Mouse (Mus musculus) testis, adult 2 months (tissue): ENCODE measurements around the gene Btbd16. TPM values are rescaled to one million over a fixed set of nuclear protein-coding genes. Genes with fewer than 3 reads are reported as not detected.

ENCODE experiments used
- H3K27ac ChIP-seq: fragments of 200-500 bp; 2 replicates; pipeline ENCODE4 v1.5.1; 2012; ENCODE audit warnings: low read depth, low read length; ENCODE audit not compliant: control insufficient read depth, insufficient read depth
- H3K27me3 ChIP-seq: fragments of 200-500 bp; 2 replicates; pipeline ENCODE4 v1.6.1; 2012; ENCODE audit warnings: mild to moderate bottlenecking, low read length, moderate library complexity; ENCODE audit not compliant: control insufficient read depth, insufficient read depth
- H3K36me3 ChIP-seq: fragments of 200-500 bp; 2 replicates; pipeline ENCODE4 v1.6.1; 2012; ENCODE audit warnings: mild to moderate bottlenecking, low read length; ENCODE audit not compliant: control insufficient read depth, insufficient read depth
- H3K4me1 ChIP-seq: fragments of 200-500 bp; 2 replicates; pipeline ENCODE4 v1.6.1; 2012; ENCODE audit warnings: low read length; ENCODE audit not compliant: control insufficient read depth, insufficient read depth
- H3K4me3 ChIP-seq: fragments of 200-500 bp; 2 replicates; pipeline ENCODE4 v1.5.1; 2012; ENCODE audit warnings: low read depth, mild to moderate bottlenecking, low read length, moderate library complexity, mixed read lengths; ENCODE audit not compliant: control insufficient read depth
- CTCF ChIP-seq: fragments of 200-500 bp; IDR thresholded peaks from 2 replicates; pipeline ENCODE4 v1.5.1; 2012; ENCODE audit warnings: low read depth, mild to moderate bottlenecking, inconsistent platforms, low read length, moderate library complexity; ENCODE audit not compliant: control insufficient read depth, insufficient read depth, insufficient replicate concordance
- POLR2A ChIP-seq: fragments of 200-500 bp; IDR thresholded peaks from 2 replicates; pipeline ENCODE4 v1.6.1; 2012; ENCODE audit warnings: low read depth, mild to moderate bottlenecking, inconsistent platforms, low read length, moderate library complexity; ENCODE audit not compliant: control insufficient read depth
- polyA plus RNA-seq: library from polyadenylated mRNA; depleted of rRNA; stranded (reverse); fragments of >200 nt; gene quantifications from 2 replicates; pipeline ENCODE4 v1.2.3, GENCODE M21; 2012

The Btbd16 gene
- polyA plus RNA-seq, 1 experiment, result 254 TPM

DNA sequence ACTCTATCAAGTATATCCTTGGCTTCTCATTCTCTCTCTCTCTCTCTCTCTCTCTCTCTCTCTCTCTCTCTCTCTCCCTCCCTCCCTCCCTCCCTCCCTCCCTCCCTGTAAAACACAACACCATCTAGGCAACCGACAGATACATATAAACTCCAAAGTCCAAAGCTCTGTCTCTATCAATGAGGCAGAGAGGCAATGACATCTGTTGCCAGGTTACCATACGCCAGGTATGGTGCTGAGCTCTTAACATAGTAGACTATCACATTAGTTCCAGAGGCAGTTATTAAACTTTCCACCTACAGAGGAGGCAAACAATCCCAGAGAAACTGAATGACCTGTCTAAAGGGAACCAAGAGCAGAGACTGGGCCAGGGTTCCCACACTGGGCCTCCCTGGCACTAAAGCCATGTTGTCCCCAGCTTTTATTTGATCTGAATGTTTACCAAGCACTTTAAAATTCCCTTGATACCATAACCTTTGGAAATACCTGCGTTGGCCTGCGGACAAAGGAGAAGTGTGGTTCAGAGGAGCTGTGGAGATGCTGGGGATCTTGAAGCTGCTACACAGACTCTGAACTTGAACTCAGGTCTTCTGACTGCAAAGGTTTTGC lies 80.9 kb downstream of the Btbd16 start:
- TF ChIP-seq POLR2A, result no peak
- no peak for TF ChIP-seq CTCF
- Histone ChIP-seq H3K27me3 (no peaks in the 10 kb centered on the region), H3K36me3 (no peaks in the 10 kb centered on the region), H3K27ac (no peak overlapping the region), H3K4me3 (no peak overlapping the region), H3K4me1 (no peaks in the 10 kb centered on the region)

DNA sequence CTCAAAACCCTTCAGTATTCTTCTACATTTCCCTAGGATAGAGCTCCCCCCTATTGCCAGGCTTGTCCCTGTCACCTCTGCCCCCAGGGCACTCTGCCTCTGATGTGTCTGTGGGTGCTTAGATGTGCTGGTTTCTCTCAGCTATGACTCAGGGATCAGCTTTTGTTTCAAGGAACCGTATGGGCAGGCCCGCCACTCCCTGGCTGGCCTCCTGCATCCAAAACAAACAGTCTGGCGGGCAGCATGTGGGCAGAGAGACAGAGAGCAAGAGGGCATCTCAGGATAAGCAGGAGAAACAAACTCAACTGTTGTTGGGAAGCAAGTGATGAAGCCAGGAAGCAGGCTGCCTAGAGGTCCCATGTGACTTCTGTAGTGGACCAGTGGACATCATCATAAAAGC lies 81.8 kb downstream of the Btbd16 start:
- Histone ChIP-seq H3K4me1 (peaks cover under 1% of the 10 kb centered on the region; the same call in 1 of the 2 replicates), H3K27ac (no peak overlapping the region)
- TF ChIP-seq CTCF (no peak), POLR2A (no peak)

DNA sequence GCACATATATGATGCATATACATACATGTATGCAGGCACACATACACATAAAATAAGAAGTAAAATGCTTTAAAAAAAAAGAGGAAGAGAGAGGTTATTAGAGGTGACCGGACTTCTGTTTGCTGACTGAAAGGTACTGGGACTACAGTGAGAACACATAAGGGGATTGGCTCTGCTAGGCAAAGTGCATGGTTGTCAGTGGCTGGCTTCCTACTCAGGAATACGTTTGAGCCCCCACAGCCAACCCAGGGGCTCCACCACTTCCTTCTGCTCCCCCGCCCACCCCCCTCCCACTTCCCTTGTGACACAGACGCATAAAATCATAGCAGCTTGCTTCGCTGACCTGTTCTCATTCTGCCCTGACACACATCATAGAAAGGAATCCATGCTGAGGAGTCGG lies 84.1 kb downstream of the Btbd16 start:
- TF ChIP-seq POLR2A (no peak), CTCF (no peak)
- peaks cover 3% of the 10 kb centered on the region; the same call in 1 of the 2 replicates for H3K4me1 ChIP-seq
- H3K4me3 ChIP-seq, result no peak overlapping the region
- no peaks in the 10 kb centered on the region; the same call in 1 of the 2 replicates for H3K27me3 ChIP-seq
- H3K36me3 ChIP-seq, result no peaks in the 10 kb centered on the region
- no peak overlapping the region for H3K27ac ChIP-seq

More for the DNA sequence above, 81.8 kb downstream of the Btbd16 start:
- Histone ChIP-seq H3K4me3 (no peak overlapping the region), H3K36me3 (no peaks in the 10 kb centered on the region), H3K27me3 (no peaks in the 10 kb centered on the region)

DNA sequence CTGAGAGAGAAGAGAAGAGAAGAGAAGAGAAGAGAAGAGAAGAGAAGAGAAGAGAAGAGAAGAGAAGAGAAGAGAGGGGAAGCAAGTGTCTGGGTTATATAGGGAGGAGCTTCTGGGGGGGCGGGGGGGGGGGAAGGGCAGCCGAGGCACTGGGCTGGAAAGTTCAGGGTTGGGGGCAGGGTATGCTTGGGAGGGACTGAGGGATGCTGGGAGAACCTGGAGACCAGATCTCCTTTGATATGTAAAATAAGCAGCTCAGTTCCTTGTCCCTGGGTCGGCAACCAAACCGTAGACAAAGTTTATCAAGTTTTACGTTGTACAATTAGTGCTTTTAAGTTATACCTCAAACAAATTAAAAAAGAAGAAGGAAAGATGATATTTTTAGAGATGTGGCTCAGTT lies 86.1 kb downstream of the Btbd16 start:
- TF ChIP-seq POLR2A (no peak), CTCF (no peak)
- no peak overlapping the region for H3K27ac ChIP-seq
- H3K4me3 ChIP-seq, result no peak overlapping the region
- H3K27me3 ChIP-seq, result no peaks in the 10 kb centered on the region; the same call in 1 of the 2 replicates
- H3K36me3 ChIP-seq, result no peaks in the 10 kb centered on the region
- peaks cover 3% of the 10 kb centered on the region; the same call in 1 of the 2 replicates for H3K4me1 ChIP-seq

DNA sequence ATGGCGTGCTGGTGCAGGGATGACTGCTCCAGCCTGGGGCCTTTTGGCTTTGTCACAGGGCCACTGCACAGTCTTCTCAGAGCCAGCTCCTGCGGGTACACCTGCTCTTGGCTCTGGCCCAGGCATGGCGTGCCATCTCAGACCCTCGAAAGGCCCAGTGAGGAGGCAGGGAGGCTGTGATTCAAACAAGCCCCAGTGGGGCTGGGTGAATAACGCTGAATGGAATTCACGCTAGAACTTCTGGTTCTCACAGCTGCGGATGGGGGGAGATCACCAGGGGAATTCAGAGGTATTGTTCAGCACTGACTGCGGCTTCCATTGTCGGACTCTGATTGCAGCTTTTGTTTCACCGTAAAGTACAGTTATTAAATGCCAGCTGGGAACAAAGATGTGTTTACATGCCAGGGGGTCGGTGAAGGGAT lies 86.9 kb downstream of the Btbd16 start:
- no peak overlapping the region for H3K4me3 ChIP-seq
- H3K36me3 ChIP-seq, result no peaks in the 10 kb centered on the region
- no peak overlapping the region for H3K27ac ChIP-seq
- TF ChIP-seq POLR2A, result no peak
- TF ChIP-seq CTCF, result no peak
- H3K27me3 ChIP-seq, result no peaks in the 10 kb centered on the region; the same call in 1 of the 2 replicates
- H3K4me1 ChIP-seq, result peaks cover 3% of the 10 kb centered on the region

DNA sequence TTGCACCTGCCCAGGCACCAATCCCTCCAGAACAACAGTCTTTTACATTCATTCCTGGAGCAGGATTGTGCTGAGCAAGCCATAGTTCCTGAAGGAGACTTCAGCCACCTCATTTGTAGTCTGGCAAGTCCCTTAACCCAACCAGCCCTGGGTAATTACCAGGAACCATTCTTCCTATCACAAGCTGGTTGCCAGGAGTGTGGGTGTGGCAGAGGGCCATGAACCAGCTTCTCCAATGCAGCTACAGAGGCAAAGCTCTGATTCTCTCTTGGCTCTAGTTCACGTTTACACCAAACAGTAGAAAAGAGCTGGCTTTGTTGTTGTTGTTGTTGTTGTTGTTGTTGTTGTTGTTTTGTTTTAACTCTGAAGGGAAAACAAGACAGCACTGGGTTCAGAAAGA lies 88.6 kb downstream of the Btbd16 start:
- H3K4me1 ChIP-seq, result peaks cover 3% of the 10 kb centered on the region
- no peak for TF ChIP-seq CTCF
- no peak for TF ChIP-seq POLR2A

DNA sequence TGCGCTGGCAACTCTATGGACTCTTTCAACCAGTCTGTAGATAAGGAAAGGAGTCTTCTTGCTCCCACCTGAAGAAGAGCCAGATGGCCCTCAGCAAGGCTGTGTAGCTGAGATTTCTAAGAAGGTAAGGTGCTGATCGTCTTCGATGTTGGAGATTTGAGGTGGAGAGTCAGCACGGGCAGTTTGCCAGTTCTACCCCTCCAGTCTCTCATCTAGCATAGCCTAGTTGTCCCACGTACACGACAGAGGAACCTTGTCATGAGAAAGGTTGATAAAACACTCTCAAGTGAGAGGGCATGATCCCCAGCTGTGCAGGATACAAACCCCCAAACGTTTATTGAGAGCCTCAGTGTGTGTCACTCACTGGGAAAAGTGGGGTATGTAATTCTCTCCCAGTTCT lies 90.8 kb downstream of the Btbd16 start:
- Histone ChIP-seq H3K4me3 (no peak overlapping the region), H3K27me3 (no peaks in the 10 kb centered on the region; the same call in 1 of the 2 replicates), H3K4me1 (peaks cover 3% of the 10 kb centered on the region), H3K27ac (no peak overlapping the region), H3K36me3 (no peaks in the 10 kb centered on the region)
- TF ChIP-seq POLR2A, result no peak
- TF ChIP-seq CTCF, result no peak

More for the DNA sequence above, 88.6 kb downstream of the Btbd16 start:
- no peak overlapping the region for H3K27ac ChIP-seq
- H3K4me3 ChIP-seq, result no peak overlapping the region
- H3K36me3 ChIP-seq, result no peaks in the 10 kb centered on the region
- no peaks in the 10 kb centered on the region; the same call in 1 of the 2 replicates for H3K27me3 ChIP-seq
